Mouse (Mus musculus): ENCODE measurements at regions not wholly inside any gene's neighbourhood (a gene's known extent, or its start where the extent isn't known, plus 50 kb on each side); places are given as distances from the start of the nearest gene placed in this dataset.

DNA sequence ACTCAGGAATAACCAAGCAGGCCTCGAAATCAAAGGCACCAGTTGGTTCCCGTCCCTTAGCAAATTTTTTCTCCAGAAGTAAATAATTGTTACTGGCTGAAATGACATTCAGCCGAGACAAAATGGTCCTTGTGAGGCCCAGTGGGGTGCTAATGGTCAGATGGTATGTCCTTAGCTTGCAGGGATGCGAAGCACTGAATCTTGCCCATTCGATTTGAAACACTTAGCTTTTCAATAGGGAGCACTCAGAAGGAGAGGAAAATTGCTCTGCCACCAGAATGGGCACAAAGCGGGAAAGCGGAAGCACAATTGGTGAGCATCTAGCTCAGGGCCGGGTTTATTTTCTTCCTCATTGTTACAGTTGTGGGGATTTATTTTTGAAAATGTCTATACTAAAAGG, 262.1 kb downstream of the Rnf144a start:
- no peaks in the 10 kb centered on the region for H3K79me3 ChIP-seq (ENCODE audit: low read depth)
- no peak overlapping the region for H3K4me3 ChIP-seq (ENCODE audit: insufficient read depth, poor library complexity, severe bottlenecking)
- TF ChIP-seq MAX (IDR thresholded peaks at IDR 0.05) (no peak), CEBPB (IDR thresholded peaks at IDR 0.05; ENCODE audit: low read depth) (no peak), MYOG (IDR thresholded peaks at IDR 0.05; ENCODE audit: control insufficient read depth, extremely low read depth, insufficient read length) (no peak), CTCF (IDR thresholded peaks at IDR 0.05; ENCODE audit: control insufficient read depth, insufficient read depth, insufficient read length) (no peak), MYOD1 (IDR thresholded peaks at IDR 0.05; ENCODE audit: control insufficient read depth, insufficient read length, low read depth) (no peak), USF1 (IDR thresholded peaks at IDR 0.05; ENCODE audit: low read depth) (no peak), FOSL1 (IDR thresholded peaks at IDR 0.05; ENCODE audit: insufficient read depth, low read length, poor library complexity, severe bottlenecking) (no peak)
- H3ac ChIP-seq (ENCODE audit: control insufficient read depth, insufficient read length, low read depth), result no peak overlapping the region
- H3K27me3 ChIP-seq (ENCODE audit: control insufficient read depth, insufficient read depth, insufficient read length), result no peaks in the 10 kb centered on the region
- H3K36me3 ChIP-seq (ENCODE audit: control insufficient read depth, insufficient read depth), result no peaks in the 10 kb centered on the region
- H3K79me2 ChIP-seq (ENCODE audit: control insufficient read depth, insufficient read depth), result no peaks in the 10 kb centered on the region

DNA sequence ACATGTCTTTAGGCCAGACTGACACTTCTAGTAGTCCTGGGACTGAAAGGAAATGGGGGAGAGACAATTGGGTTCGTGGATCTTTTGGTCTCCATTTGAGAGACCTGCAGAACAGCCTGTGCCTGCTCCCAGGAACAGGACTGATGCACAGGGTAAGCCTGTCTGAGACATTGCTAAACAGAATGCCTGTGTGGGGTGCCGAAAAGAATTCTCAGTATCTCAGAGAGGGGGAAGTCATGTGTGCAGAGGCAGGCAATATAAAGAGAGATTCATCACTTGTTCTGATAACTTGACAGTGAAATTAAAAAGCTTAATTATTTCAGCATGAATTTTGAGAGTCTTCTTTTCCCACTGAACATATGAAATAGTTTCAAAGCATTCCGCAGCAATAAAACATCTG, 268.7 kb downstream of the Rnf144a start:
- no peaks in the 10 kb centered on the region for H3K79me3 ChIP-seq (ENCODE audit: low read depth)
- H3K27me3 ChIP-seq (ENCODE audit: control insufficient read depth, insufficient read depth, insufficient read length), result no peaks in the 10 kb centered on the region
- no peak overlapping the region for H3ac ChIP-seq (ENCODE audit: control insufficient read depth, insufficient read length, low read depth)
- H3K36me3 ChIP-seq (ENCODE audit: control insufficient read depth, insufficient read depth), result no peaks in the 10 kb centered on the region
- TF ChIP-seq CEBPB (IDR thresholded peaks at IDR 0.05; ENCODE audit: low read depth), result no peak
- no peak for TF ChIP-seq MAX (IDR thresholded peaks at IDR 0.05)
- H3K79me2 ChIP-seq (ENCODE audit: control insufficient read depth, insufficient read depth), result no peaks in the 10 kb centered on the region
- H3K4me3 ChIP-seq (ENCODE audit: insufficient read depth, poor library complexity, severe bottlenecking), result no peak overlapping the region

DNA sequence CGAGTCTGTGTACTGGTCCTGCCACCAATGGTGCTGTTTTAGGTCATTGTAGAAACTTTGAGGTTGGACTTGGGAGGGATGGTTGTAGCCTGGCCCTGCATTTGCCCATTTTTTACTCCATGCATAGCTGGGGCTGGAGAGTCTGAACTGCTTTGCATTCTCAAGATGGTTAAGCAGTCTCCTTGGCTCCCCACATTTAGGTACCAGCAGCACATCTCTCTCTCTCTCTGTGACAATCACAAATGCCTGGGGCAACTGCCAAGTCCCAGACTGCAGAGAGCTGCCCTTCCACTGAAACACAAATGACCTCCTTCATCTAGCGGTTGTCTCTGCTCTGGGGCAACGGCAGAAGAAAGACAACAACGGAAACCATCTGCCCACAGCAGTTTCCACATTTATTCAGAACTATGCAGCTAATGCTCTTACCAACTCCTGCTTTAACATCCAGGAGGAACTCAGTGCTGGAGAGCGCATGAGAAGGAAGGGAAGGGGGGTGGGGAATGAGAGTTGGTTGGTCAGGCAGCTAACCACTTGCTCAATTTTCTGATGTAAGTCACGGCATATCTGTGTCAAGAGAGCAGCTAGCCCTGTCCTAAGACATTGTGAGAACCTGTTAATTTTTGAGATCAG, 269.9 kb downstream of the Rnf144a start:
- no peak overlapping the region for H3ac ChIP-seq (ENCODE audit: control insufficient read depth, insufficient read length, low read depth)
- TF ChIP-seq CEBPB (IDR thresholded peaks at IDR 0.05; ENCODE audit: low read depth) (no peak), MAX (IDR thresholded peaks at IDR 0.05) (no peak), USF1 (IDR thresholded peaks at IDR 0.05; ENCODE audit: low read depth) (no peak), CTCF (IDR thresholded peaks at IDR 0.05; ENCODE audit: control insufficient read depth, insufficient read depth, insufficient read length) (no peak), MYOD1 (IDR thresholded peaks at IDR 0.05; ENCODE audit: control insufficient read depth, insufficient read length, low read depth) (no peak), MYOG (IDR thresholded peaks at IDR 0.05; ENCODE audit: control insufficient read depth, extremely low read depth, insufficient read length) (no peak), FOSL1 (IDR thresholded peaks at IDR 0.05; ENCODE audit: insufficient read depth, low read length, poor library complexity, severe bottlenecking) (no peak)
- H3K27me3 ChIP-seq (ENCODE audit: control insufficient read depth, insufficient read depth, insufficient read length), result no peaks in the 10 kb centered on the region
- H3K4me3 ChIP-seq (ENCODE audit: insufficient read depth, poor library complexity, severe bottlenecking), result no peak overlapping the region
- H3K36me3 ChIP-seq (ENCODE audit: control insufficient read depth, insufficient read depth), result no peaks in the 10 kb centered on the region
- H3K79me3 ChIP-seq (ENCODE audit: low read depth), result no peaks in the 10 kb centered on the region
- no peaks in the 10 kb centered on the region for H3K79me2 ChIP-seq (ENCODE audit: control insufficient read depth, insufficient read depth)

DNA sequence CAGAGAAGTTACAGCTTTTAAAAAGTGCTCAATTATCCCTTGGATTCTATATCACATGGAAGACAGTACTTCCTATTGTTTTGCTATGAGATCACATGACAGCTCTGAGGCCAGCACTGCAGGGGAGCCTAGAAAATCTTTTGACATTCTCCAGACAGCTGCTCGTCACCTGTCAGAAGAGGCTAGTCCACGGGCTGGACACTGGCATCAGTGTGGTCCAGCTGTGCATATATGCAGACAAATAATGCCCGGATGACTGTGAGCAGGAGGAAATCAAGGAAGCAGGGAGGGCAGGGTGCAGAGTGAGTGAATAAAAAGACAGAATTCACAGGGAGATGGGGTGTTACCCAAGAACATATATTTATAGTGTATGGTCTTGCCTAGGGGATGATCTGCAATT, 270.4 kb downstream of the Rnf144a start:
- TF ChIP-seq MYOG (IDR thresholded peaks at IDR 0.05; ENCODE audit: control insufficient read depth, extremely low read depth, insufficient read length), result no peak
- Histone ChIP-seq H3K79me3 (ENCODE audit: low read depth) (no peaks in the 10 kb centered on the region), H3K27me3 (ENCODE audit: control insufficient read depth, insufficient read depth, insufficient read length) (no peaks in the 10 kb centered on the region), H3K4me3 (ENCODE audit: insufficient read depth, poor library complexity, severe bottlenecking) (no peak overlapping the region), H3ac (ENCODE audit: control insufficient read depth, insufficient read length, low read depth) (no peak overlapping the region), H3K36me3 (ENCODE audit: control insufficient read depth, insufficient read depth) (no peaks in the 10 kb centered on the region), H3K79me2 (ENCODE audit: control insufficient read depth, insufficient read depth) (no peaks in the 10 kb centered on the region)

DNA sequence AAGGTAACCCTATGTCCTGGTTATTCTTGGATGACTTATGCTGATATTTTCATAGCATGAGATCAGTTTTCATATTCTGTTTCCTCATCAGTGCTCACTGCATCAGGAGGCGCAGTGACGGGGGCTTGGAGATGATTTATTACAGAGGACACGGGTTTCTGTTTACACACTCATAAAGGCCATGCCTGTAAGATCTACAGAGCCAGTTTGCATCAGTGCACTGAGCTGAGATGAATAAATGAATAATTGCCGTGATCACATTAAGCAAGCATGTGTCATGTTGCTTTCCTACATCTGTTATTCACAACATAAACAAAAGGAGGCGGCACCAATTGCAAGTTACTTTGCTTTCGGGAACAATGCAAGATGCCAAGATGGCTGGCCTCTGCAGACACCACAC, 271.6 kb downstream of the Rnf144a start:
- Histone ChIP-seq H3K79me2 (ENCODE audit: control insufficient read depth, insufficient read depth) (no peaks in the 10 kb centered on the region), H3ac (ENCODE audit: control insufficient read depth, insufficient read length, low read depth) (no peak overlapping the region), H3K36me3 (ENCODE audit: control insufficient read depth, insufficient read depth) (no peaks in the 10 kb centered on the region), H3K27me3 (ENCODE audit: control insufficient read depth, insufficient read depth, insufficient read length) (no peaks in the 10 kb centered on the region), H3K4me3 (ENCODE audit: insufficient read depth, poor library complexity, severe bottlenecking) (no peak overlapping the region), H3K79me3 (ENCODE audit: low read depth) (no peaks in the 10 kb centered on the region)
- no peak for TF ChIP-seq CEBPB (IDR thresholded peaks at IDR 0.05; ENCODE audit: low read depth)
- no peak for TF ChIP-seq MAX (IDR thresholded peaks at IDR 0.05)
- TF ChIP-seq CTCF (IDR thresholded peaks at IDR 0.05; ENCODE audit: control insufficient read depth, insufficient read depth, insufficient read length), result no peak
- no peak for TF ChIP-seq USF1 (IDR thresholded peaks at IDR 0.05; ENCODE audit: low read depth)
- TF ChIP-seq FOSL1 (IDR thresholded peaks at IDR 0.05; ENCODE audit: insufficient read depth, low read length, poor library complexity, severe bottlenecking), result no peak
- no peak for TF ChIP-seq MYOD1 (IDR thresholded peaks at IDR 0.05; ENCODE audit: control insufficient read depth, insufficient read length, low read depth)
- no peak for TF ChIP-seq MYOG (IDR thresholded peaks at IDR 0.05; ENCODE audit: control insufficient read depth, extremely low read depth, insufficient read length)

DNA sequence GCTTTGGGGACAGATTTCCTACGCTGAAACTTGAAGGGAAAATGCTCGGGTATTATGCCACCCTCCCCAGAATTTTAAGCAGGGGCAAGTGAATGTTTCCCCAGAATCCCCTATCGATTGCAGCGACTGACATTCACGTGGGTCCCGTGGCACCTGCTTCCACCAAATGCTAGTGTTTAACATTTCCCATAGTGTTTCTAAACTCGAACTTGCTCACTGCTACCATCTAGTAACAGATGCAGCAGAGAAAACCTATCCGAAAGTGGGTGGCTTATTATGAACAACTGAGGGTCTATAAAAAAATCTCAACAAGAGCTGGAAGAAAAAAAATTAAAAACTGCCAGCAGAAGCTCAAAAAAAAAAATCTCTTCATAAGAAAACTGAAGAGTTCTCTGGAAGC, 284.2 kb downstream of the Rnf144a start:
- Histone ChIP-seq H3K79me3 (ENCODE audit: low read depth) (no peaks in the 10 kb centered on the region), H3ac (ENCODE audit: control insufficient read depth, insufficient read length, low read depth) (no peak overlapping the region), H3K36me3 (ENCODE audit: control insufficient read depth, insufficient read depth) (no peaks in the 10 kb centered on the region), H3K4me3 (ENCODE audit: insufficient read depth, poor library complexity, severe bottlenecking) (no peak overlapping the region), H3K79me2 (ENCODE audit: control insufficient read depth, insufficient read depth) (no peaks in the 10 kb centered on the region), H3K27me3 (ENCODE audit: control insufficient read depth, insufficient read depth, insufficient read length) (no peaks in the 10 kb centered on the region)
- TF ChIP-seq CTCF (IDR thresholded peaks at IDR 0.05; ENCODE audit: control insufficient read depth, insufficient read depth, insufficient read length) (no peak), CEBPB (IDR thresholded peaks at IDR 0.05; ENCODE audit: low read depth) (no peak), USF1 (IDR thresholded peaks at IDR 0.05; ENCODE audit: low read depth) (no peak), FOSL1 (IDR thresholded peaks at IDR 0.05; ENCODE audit: insufficient read depth, low read length, poor library complexity, severe bottlenecking) (no peak), MYOG (IDR thresholded peaks at IDR 0.05; ENCODE audit: control insufficient read depth, extremely low read depth, insufficient read length) (no peak), MYOD1 (IDR thresholded peaks at IDR 0.05; ENCODE audit: control insufficient read depth, insufficient read length, low read depth) (no peak), MAX (IDR thresholded peaks at IDR 0.05) (no peak)
